Mouse (Mus musculus) forebrain, postnatal 0 days (tissue): ENCODE measurements at regions not wholly inside any gene's neighbourhood (a gene's known extent, or its start where the extent isn't known, plus 50 kb on each side); places are given as distances from the start of the nearest gene placed in this dataset.
A peak's percentile ranks its signal among the peaks of the same experiment; 100 is the strongest.

Experiments
- ATAC-seq: fragments of 200-750 bp; cut with Nextera tagmentation; 2 replicates; pipeline ENCODE4 v1.8.0; 2017; ENCODE audit warnings: mild to moderate bottlenecking, moderate library complexity
- DNase-seq: peaks from one replicate; pipeline ENCODE4 v3.0.0-alpha.2; 2015
- H3K27ac ChIP-seq: fragments of 300-500 bp; sonication (generic); 2 replicates; pipeline ENCODE4 v1.5.1; 2014; ENCODE audit warnings: low read depth, mild to moderate bottlenecking, antibody characterized with exemption, low read length, moderate library complexity, mixed read lengths
- H3K27me3 ChIP-seq: fragments of 300-500 bp; sonication (generic); 2 replicates; pipeline ENCODE4 v1.6.1; 2014; ENCODE audit warnings: mild to moderate bottlenecking, low read length, mixed read lengths; ENCODE audit not compliant: insufficient read depth
- H3K36me3 ChIP-seq: fragments of 300-500 bp; sonication (generic); 2 replicates; pipeline ENCODE4 v1.6.1; 2014; ENCODE audit warnings: mild to moderate bottlenecking, moderate library complexity; ENCODE audit not compliant: insufficient read depth
- H3K4me1 ChIP-seq: fragments of 300-500 bp; sonication (generic); 2 replicates; pipeline ENCODE4 v1.6.1; 2014; ENCODE audit warnings: antibody characterized with exemption; ENCODE audit not compliant: insufficient read depth
- H3K4me2 ChIP-seq: fragments of 300-500 bp; sonication (generic); 2 replicates; pipeline ENCODE4 v1.6.1; 2014; ENCODE audit warnings: low read depth, mild to moderate bottlenecking, moderate library complexity
- H3K4me3 ChIP-seq: fragments of 300-500 bp; sonication (generic); 2 replicates; pipeline ENCODE4 v1.5.1; 2014; ENCODE audit warnings: low read depth, low read length, mixed read lengths
- H3K9ac ChIP-seq: fragments of 300-500 bp; sonication (generic); 2 replicates; pipeline ENCODE4 v1.6.1; 2014; ENCODE audit warnings: mild to moderate bottlenecking
- H3K9me3 ChIP-seq: fragments of 300-500 bp; sonication (generic); 2 replicates; pipeline ENCODE4 v1.6.1; 2016; ENCODE audit warnings: low read length
- CTCF ChIP-seq: sonication (generic); IDR thresholded peaks from 2 replicates; pipeline ENCODE4 v1.5.1; 2016; ENCODE audit warnings: antibody characterized with exemption, control low read depth, low read depth
- WGBS: fragments of 180-500 bp; shearing (Covaris S2); extraction: QIAGEN DNeasy Blood & Tissue Kit; methylation state at CpG from one replicate; pipeline ENCODE4 v1.1.7; 2014; 5-methylcytosine and 5-hydroxymethylcytosine counted together

GRCm38 (mm10) chr3:107826241-107826760 is 50.7 kb upstream of the Eps8l3 start:
- Histone ChIP-seq H3K27me3 (no peaks in the 10 kb centered on the region), H3K27ac (no peak overlapping the region), H3K4me3 (no peak overlapping the region), H3K9me3 (no peaks in the 10 kb centered on the region), H3K36me3 (no peaks in the 10 kb centered on the region), H3K4me2 (no peak overlapping the region), H3K4me1 (no peaks in the 10 kb centered on the region), H3K9ac (no peak overlapping the region)
- TF ChIP-seq CTCF: no peak
- ATAC-seq: no peak
- no peak for DNase-seq
- WGBS: 78% methylated on average over 5 of the region's 5 CpGs

- H3K4me3 ChIP-seq: no peak overlapping the region
- TF ChIP-seq CTCF: no peak
- WGBS: 84% methylated on average over 10 of the region's 10 CpGs
- no peak overlapping the region for H3K27ac ChIP-seq
- no peaks in the 10 kb centered on the region for H3K36me3 ChIP-seq
- H3K27me3 ChIP-seq: no peaks in the 10 kb centered on the region
- H3K4me2 ChIP-seq: no peak overlapping the region
- no peaks in the 10 kb centered on the region for H3K9me3 ChIP-seq
- ATAC-seq (peak; percentile 45), DNase-seq (no peak)
- H3K9ac ChIP-seq: no peak overlapping the region
- H3K4me1 ChIP-seq: no peaks in the 10 kb centered on the region
Measured at GRCm38 (mm10) chr3:107825468-107825867, 51.6 kb upstream of the Eps8l3 start.

- ATAC-seq: no peak
- no peak for DNase-seq
- no peaks in the 10 kb centered on the region for H3K9me3 ChIP-seq
- no peak for TF ChIP-seq CTCF
- H3K27ac ChIP-seq: no peak overlapping the region
- no peaks in the 10 kb centered on the region for H3K36me3 ChIP-seq
- no peak overlapping the region for H3K4me2 ChIP-seq
- H3K9ac ChIP-seq: no peak overlapping the region
- WGBS: 91% methylated on average over 10 of the region's 10 CpGs
- no peaks in the 10 kb centered on the region for H3K27me3 ChIP-seq
- no peak overlapping the region for H3K4me3 ChIP-seq
- no peaks in the 10 kb centered on the region for H3K4me1 ChIP-seq
Measured at GRCm38 (mm10) chr3:107824378-107824777, 52.7 kb upstream of the Eps8l3 start.

- DNase-seq (no peak), ATAC-seq (no peak)
- H3K9ac ChIP-seq: no peak overlapping the region
- TF ChIP-seq CTCF: no peak
- WGBS: 81% methylated on average over 6 of the region's 6 CpGs
- H3K9me3 ChIP-seq: no peaks in the 10 kb centered on the region
- no peaks in the 10 kb centered on the region for H3K36me3 ChIP-seq
- H3K4me1 ChIP-seq: no peaks in the 10 kb centered on the region
- H3K27ac ChIP-seq: no peak overlapping the region
- no peaks in the 10 kb centered on the region for H3K27me3 ChIP-seq
- no peak overlapping the region for H3K4me2 ChIP-seq
- no peak overlapping the region for H3K4me3 ChIP-seq
Measured at GRCm38 (mm10) chr3:107823655-107824266, 53.3 kb upstream of the Eps8l3 start.

- TF ChIP-seq CTCF: no peak
- no peak for ATAC-seq
- WGBS: 87% methylated on average over 5 of the region's 5 CpGs
- no peak for DNase-seq
- no peak overlapping the region for H3K27ac ChIP-seq
- no peak overlapping the region for H3K4me3 ChIP-seq
- no peaks in the 10 kb centered on the region for H3K36me3 ChIP-seq
- H3K4me1 ChIP-seq: no peaks in the 10 kb centered on the region
- H3K4me2 ChIP-seq: no peak overlapping the region
- no peaks in the 10 kb centered on the region for H3K9me3 ChIP-seq
- H3K9ac ChIP-seq: no peak overlapping the region
- H3K27me3 ChIP-seq: no peaks in the 10 kb centered on the region
Measured at GRCm38 (mm10) chr3:107823177-107823576, 53.9 kb upstream of the Eps8l3 start.

- Histone ChIP-seq H3K9ac (no peak overlapping the region), H3K27me3 (no peaks in the 10 kb centered on the region), H3K36me3 (no peaks in the 10 kb centered on the region), H3K9me3 (no peaks in the 10 kb centered on the region), H3K4me1 (no peaks in the 10 kb centered on the region), H3K4me2 (no peak overlapping the region), H3K27ac (no peak overlapping the region), H3K4me3 (no peak overlapping the region)
- DNase-seq: no peak
- ATAC-seq: no peak
- WGBS: 87% methylated on average over 4 of the region's 4 CpGs
- no peak for TF ChIP-seq CTCF
Measured at GRCm38 (mm10) chr3:107822499-107822898, 54.5 kb upstream of the Eps8l3 start.

- H3K27me3 ChIP-seq: no peaks in the 10 kb centered on the region
Measured at GRCm38 (mm10) chr3:107821952-107822351, 55.1 kb upstream of the Eps8l3 start.

More at GRCm38 (mm10) chr3:107821952-107822351, 55.1 kb upstream of the Eps8l3 start:
- no peak for TF ChIP-seq CTCF
- Histone ChIP-seq H3K36me3 (no peaks in the 10 kb centered on the region), H3K9me3 (no peaks in the 10 kb centered on the region), H3K9ac (no peak overlapping the region), H3K27ac (no peak overlapping the region), H3K4me3 (no peak overlapping the region), H3K4me1 (no peaks in the 10 kb centered on the region), H3K4me2 (no peak overlapping the region)
- ATAC-seq: no peak
- DNase-seq: no peak
- WGBS: 85% methylated on average over 2 of the region's 2 CpGs
